Mouse (Mus musculus) cerebellum, postnatal 10 days (tissue): ENCODE measurements around the gene Lrrc8e.

Experiments used
- DNase-seq, 2 experiments: peaks; one replicate each; pipeline ENCODE4 v3.0.0; 2021; ENCODE audit warnings: mixed read lengths in 2 of 2

Gene Lrrc8e

GRCm38 (mm10) chr8:4258233-4258632 lies 31.6 kb downstream of the Lrrc8e start:
- DNase-seq: peak; percentile 93 to 94

- peak in 1 of 2 experiments; percentile 86 for DNase-seq
Observed at GRCm38 (mm10) chr8:4258678-4259077, 32.1 kb downstream of the Lrrc8e start.

DNA sequence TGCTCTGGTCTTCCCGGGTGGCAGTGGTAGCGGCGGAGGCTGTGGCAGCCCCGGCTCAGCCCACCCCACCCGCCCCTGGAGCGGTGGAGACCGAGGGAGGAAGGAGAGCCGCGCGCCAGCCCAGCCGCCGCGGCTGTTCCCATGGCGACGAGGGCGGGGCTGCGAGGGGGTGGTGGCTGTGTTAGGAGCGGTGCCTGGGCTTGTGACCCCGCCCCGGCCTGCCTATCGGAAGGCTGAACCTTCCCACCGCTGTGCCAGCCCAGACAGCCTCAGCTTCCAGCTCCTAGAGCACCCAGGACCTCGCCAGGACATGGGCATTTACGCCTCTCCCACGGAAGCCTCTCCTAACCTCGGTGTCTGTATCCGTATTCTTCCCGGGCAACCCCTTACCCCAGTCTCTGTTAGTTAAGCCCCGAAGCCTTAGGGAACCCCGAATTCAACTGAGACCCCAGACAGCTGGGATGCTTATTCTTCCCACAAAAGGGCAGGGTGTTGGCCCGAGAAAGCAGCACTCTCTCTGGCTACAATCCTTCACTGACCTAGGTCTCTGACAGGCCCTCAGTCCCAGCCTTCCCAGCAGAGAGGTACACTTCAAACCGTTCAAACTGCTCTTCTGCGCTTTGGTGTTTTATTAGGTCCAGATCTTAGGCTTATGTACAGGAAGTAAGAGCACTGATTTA lies 32.6 kb downstream of the Lrrc8e start, which contains the start of gene Ctxn1:
TSS of gene Ctxn1 (minus strand) at position 150 of the 680 bp plus-strand sequence.
- DNase-seq: peak; percentile 96 to 99

GRCm38 (mm10) chr8:4259805-4260170 lies 33.2 kb downstream of the Lrrc8e start:
- DNase-seq: no peak

- DNase-seq: no peak
Observed at GRCm38 (mm10) chr8:4263105-4263791, 36.6 kb downstream of the Lrrc8e start.

GRCm38 (mm10) chr8:4265160-4265914 lies 38.7 kb downstream of the Lrrc8e start:
- DNase-seq: no peak

- peak; percentile 49 to 56 for DNase-seq
Observed at GRCm38 (mm10) chr8:4267627-4268026, 41.0 kb downstream of the Lrrc8e start.

- peak in 1 of 2 experiments; percentile 16 for DNase-seq
Observed at GRCm38 (mm10) chr8:4269609-4270008, 43.0 kb downstream of the Lrrc8e start.

DNA sequence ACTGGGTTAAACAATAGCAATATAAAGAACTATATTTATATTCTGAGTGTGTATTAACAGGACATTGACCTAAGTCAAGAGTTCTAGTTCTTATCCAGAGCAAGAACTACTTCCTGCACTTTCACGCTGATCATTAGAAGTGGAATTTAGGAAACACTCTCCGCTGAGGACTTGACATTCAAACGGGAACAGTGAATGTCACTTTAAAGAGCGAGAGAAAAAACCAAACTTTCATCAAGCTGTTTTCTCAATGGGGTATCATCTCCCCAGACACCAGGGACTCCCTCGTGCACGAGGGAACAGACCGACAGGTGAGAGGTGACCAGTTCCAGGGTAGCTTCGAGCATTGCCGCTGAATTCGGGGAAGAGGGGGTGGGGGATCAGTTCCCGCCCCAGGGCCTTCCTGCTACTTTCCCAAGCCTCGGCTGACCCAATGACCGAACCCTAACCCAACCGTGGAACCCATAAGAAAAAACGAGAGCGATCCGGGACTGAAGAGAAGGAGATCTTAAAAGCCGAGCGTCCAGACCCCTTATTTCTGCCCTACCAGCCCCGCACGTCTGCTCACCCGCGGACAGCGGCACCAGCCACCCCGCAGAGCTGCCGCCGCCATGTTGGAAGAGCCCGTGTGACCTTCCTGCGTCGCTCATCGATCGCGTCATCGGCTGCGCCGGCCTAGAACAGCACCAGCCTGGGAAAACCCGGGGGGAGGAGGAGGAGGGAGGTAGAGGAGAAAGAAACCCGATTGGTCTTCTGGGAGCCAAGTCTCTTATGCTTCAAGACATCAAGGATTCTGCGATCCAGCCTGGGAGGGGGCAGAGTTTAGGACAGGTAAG lies 48.9 kb downstream of the Lrrc8e start, which contains the start of gene Timm44:
TSS of gene Timm44 (minus strand) at position 639 of the 836 bp plus-strand sequence.
- peak; percentile 99 for DNase-seq

DNA sequence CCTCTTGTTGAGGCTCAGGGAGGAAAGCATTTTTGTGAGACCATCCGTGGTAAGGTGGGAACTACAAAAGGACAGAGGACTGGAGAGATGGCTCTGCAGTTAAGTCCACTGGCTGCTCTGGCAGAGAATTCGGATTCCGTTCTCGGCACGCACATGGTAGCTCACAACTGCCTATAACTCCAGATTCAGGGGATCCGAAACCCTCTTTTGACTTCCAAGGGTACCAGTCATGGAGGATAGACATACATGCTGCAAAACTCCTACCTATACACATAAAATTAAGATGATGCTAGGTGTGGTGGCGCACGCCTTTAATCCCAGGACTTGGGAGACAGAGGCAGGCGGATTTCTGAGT lies 49.5 kb downstream of the Lrrc8e start:
- DNase-seq: no peak
